Mouse (Mus musculus) ES-Bruce4 (cell line): ENCODE data around the gene Ptprg. TPM values are rescaled to one million over a fixed set of nuclear protein-coding genes. Genes with fewer than 3 reads are reported as not detected.

ENCODE experiments used
- H3K27ac ChIP-seq: 2 replicates; pipeline ENCODE4 v1.5.1; 2012; ENCODE audit warnings: low read length, inconsistent platforms; ENCODE audit not compliant: insufficient read depth
- H3K27me3 ChIP-seq: 2 replicates; pipeline ENCODE4 v1.6.1; 2012; ENCODE audit warnings: mild to moderate bottlenecking, low read length, inconsistent platforms; ENCODE audit not compliant: control insufficient read depth, poor library complexity, insufficient read depth, severe bottlenecking
- H3K36me3 ChIP-seq: 2 replicates; pipeline ENCODE4 v1.6.1; 2012; ENCODE audit warnings: inconsistent platforms, mild to moderate bottlenecking, low read length, moderate library complexity; ENCODE audit not compliant: control insufficient read depth, poor library complexity, insufficient read depth, severe bottlenecking
- H3K4me1 ChIP-seq: one replicate; pipeline ENCODE4 v1.8.1; 2011; ENCODE audit warnings: low read length; ENCODE audit not compliant: control insufficient read depth, insufficient read depth
- H3K4me3 ChIP-seq: 2 replicates; pipeline ENCODE4 v1.5.1; 2011; ENCODE audit warnings: low read depth, mild to moderate bottlenecking, low read length
- H3K9ac ChIP-seq: 2 replicates; pipeline ENCODE4 v1.6.1; 2012; ENCODE audit warnings: low read depth, mild to moderate bottlenecking, inconsistent platforms; ENCODE audit not compliant: poor library complexity, severe bottlenecking
- H3K9me3 ChIP-seq: replicated peaks from 2 replicates; pipeline ENCODE4 v1.6.1; 2012; ENCODE audit warnings: mild to moderate bottlenecking, low read length, inconsistent platforms; ENCODE audit not compliant: control insufficient read depth, poor library complexity, insufficient read depth, severe bottlenecking
- CTCF ChIP-seq: IDR thresholded peaks from one replicate; pipeline ENCODE4 v1.8.1; 2011; ENCODE audit warnings: low read depth, low read length
- EP300 ChIP-seq: IDR thresholded peaks from 2 replicates; pipeline ENCODE4 v1.6.1; 2011; ENCODE audit warnings: low read depth, low read length; ENCODE audit not compliant: insufficient read depth
- POLR2A ChIP-seq: IDR thresholded peaks from one replicate; pipeline ENCODE4 v1.8.1; 2011; ENCODE audit warnings: low read length; ENCODE audit not compliant: insufficient read depth
- polyA plus RNA-seq: library from polyadenylated mRNA; stranded (reverse); fragments of >200 nt; gene quantifications from 2 replicates; pipeline ENCODE4 v1.2.4, GENCODE M21; 2011; ENCODE audit warnings: low read depth; ENCODE audit not compliant: missing spikeins, insufficient read depth, insufficient read length

Ptprg gene
- polyA plus RNA-seq, 1 experiment: 27.4 TPM

GRCm38 (mm10) chr14:11691531-11691930, 138.2 kb downstream of the Ptprg start:
- no peak overlapping the region for H3K4me3 ChIP-seq
- TF ChIP-seq POLR2A (no peak), CTCF (no peak), EP300 (no peak)

GRCm38 (mm10) chr14:11698880-11699279, 145.5 kb downstream of the Ptprg start:
- Histone ChIP-seq H3K9ac (no peak overlapping the region), H3K27me3 (no peaks in the 10 kb centered on the region), H3K36me3 (no peaks in the 10 kb centered on the region), H3K9me3 (no peaks in the 10 kb centered on the region), H3K4me1 (peaks cover 5% of the 10 kb centered on the region), H3K4me3 (no peak overlapping the region), H3K27ac (no peak overlapping the region)
- TF ChIP-seq EP300: no peak
- TF ChIP-seq CTCF: no peak
- TF ChIP-seq POLR2A: no peak

More at GRCm38 (mm10) chr14:11691531-11691930, 138.2 kb downstream of the Ptprg start:
- Histone ChIP-seq H3K36me3 (no peaks in the 10 kb centered on the region), H3K9me3 (no peaks in the 10 kb centered on the region), H3K4me1 (no peaks in the 10 kb centered on the region), H3K9ac (no peak overlapping the region), H3K27me3 (no peaks in the 10 kb centered on the region), H3K27ac (no peak overlapping the region)

GRCm38 (mm10) chr14:11699654-11700053, 146.3 kb downstream of the Ptprg start:
- Histone ChIP-seq H3K27ac (no peak overlapping the region), H3K4me3 (no peak overlapping the region), H3K9me3 (no peaks in the 10 kb centered on the region), H3K9ac (no peak overlapping the region), H3K4me1 (peaks cover 5% of the 10 kb centered on the region), H3K27me3 (no peaks in the 10 kb centered on the region), H3K36me3 (no peaks in the 10 kb centered on the region)
- TF ChIP-seq POLR2A (no peak), EP300 (0 out of 2 replicates have a peak, but pooled peaks have one; percentile 11)

- no peaks in the 10 kb centered on the region for H3K36me3 ChIP-seq
- no peak overlapping the region for H3K9ac ChIP-seq
- no peak overlapping the region for H3K4me3 ChIP-seq
- TF ChIP-seq CTCF (no peak), EP300 (no peak), POLR2A (no peak)
- no peaks in the 10 kb centered on the region for H3K27me3 ChIP-seq
- peaks cover 7% of the 10 kb centered on the region for H3K4me1 ChIP-seq
- no peaks in the 10 kb centered on the region for H3K9me3 ChIP-seq
- no peak overlapping the region for H3K27ac ChIP-seq
Observed at GRCm38 (mm10) chr14:11701516-11702249, 148.4 kb downstream of the Ptprg start.

GRCm38 (mm10) chr14:11702770-11703477, 149.6 kb downstream of the Ptprg start:
- Histone ChIP-seq H3K9ac (peak overlapping the region; percentile 25; the same call in 1 of the 2 replicates), H3K27me3 (no peaks in the 10 kb centered on the region), H3K4me3 (peak overlapping the region; percentile 16; the same call in 1 of the 2 replicates), H3K9me3 (no peaks in the 10 kb centered on the region), H3K36me3 (no peaks in the 10 kb centered on the region), H3K4me1 (peaks cover 7% of the 10 kb centered on the region), H3K27ac (peak overlapping the region; percentile 3)
- TF ChIP-seq EP300: 0 out of 2 replicates have a peak, but pooled peaks have one; percentile 56
- TF ChIP-seq POLR2A: no peak

- Histone ChIP-seq H3K27ac (peak overlapping the region; percentile 8), H3K4me1 (peaks cover 5% of the 10 kb centered on the region), H3K36me3 (no peaks in the 10 kb centered on the region), H3K4me3 (no peak overlapping the region), H3K9me3 (no peaks in the 10 kb centered on the region), H3K27me3 (no peaks in the 10 kb centered on the region), H3K9ac (no peak overlapping the region)
- peak; percentile 56; the same call in 1 of the 2 replicates for TF ChIP-seq EP300
- TF ChIP-seq CTCF: no peak
Observed at GRCm38 (mm10) chr14:11704871-11705270, 151.5 kb downstream of the Ptprg start.
